Mouse (Mus musculus): ENCODE measurements around the gene Mid1. TPM values are rescaled to one million over a fixed set of nuclear protein-coding genes. Genes with fewer than 3 reads are reported as not detected.
"Not testable (repeated sequence)": the region's sequence is repeated elsewhere in the genome, so short reads cannot be mapped to it uniquely, and the experiment has no call there.

Gene Mid1
- polyA plus RNA-seq, 1 experiment from 2014 or later = 12.8 TPM

DNA sequence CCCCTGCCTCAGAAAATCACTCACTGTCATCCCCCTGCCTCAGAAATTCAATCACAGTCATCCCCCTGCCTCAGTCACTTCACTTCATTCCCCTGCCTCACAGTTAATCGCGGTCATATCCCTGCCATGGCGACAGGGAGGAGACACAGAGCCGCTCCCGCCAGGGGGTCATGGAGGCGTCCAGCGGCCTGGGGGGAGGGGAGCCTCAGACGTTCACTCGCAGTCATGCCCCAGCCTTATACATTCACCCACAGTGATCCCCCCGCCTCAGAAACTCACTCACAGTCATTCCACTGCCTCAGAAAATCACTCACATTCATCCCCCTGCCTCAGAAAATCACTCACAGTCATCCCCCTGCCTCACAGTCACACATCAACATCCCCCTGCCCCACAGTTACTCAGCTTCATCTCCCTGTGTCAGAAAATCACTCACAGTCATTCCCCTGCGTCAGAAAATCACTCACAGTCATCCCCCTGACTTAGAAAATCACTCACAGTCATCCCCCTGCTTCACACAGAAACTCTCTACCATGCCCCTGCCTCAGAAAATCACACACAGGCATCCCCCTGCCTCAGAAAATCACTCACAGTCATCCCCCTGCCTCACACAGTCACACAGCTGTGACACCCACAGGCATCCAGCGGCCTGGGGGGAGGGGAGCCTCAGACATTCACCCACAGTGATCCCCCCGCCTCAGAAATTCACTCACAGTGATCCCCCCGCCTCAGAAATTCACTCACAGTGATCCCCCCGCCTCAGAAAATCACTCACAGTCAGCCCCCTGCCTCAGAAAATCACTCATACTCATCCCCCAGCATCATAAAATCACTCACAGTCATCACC is 307.3 kb downstream of the Mid1 start:
- not testable (repeated sequence) for H3K4me3 ChIP-seq (replicated peaks); H3K9ac ChIP-seq (replicated peaks); H3K27me3 ChIP-seq; H3K4me2 ChIP-seq (replicated peaks); H3K27ac ChIP-seq; ATAC-seq; H3K4me1 ChIP-seq (replicated peaks)
- Histone ChIP-seq H3K36me3 (peaks cover 25% of the 10 kb centered on the region), H3K9me3 (peaks cover 25% of the 10 kb centered on the region)
- WGBS = 25% methylated on average over 7 of the region's 15 CpGs

DNA sequence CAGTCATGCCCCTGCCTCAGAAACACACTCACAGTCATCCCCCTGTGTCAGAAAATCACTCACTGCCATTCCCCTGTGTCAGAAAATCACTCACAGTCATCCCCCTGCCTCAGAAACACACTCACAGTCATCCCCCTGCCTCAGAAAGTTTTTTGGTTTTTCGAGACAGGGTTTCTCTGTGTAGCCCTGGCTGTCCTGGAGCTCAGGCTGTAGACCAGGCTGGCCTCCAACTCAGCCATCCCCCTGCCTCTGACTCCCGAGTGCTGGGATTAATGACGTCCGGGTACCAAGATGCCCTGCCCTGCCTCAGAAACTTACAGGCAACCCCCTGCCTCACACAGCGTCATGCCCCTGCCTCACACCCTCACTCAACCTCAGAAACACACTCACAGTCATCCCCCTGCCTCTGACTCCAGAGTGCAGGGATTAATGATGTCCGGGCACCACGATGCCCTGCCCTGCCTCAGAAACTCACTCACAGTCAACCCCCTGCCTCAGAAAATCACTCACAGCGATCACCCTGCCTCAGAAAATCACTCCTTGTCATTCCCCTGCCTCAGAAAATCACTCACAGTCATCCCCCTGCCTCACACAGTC is 308.1 kb downstream of the Mid1 start:
- WGBS = 16% methylated on average over 4 of the region's 8 CpGs
- H3K9ac ChIP-seq (replicated peaks); H3K4me1 ChIP-seq (replicated peaks); H3K27ac ChIP-seq; ATAC-seq; H3K4me2 ChIP-seq (replicated peaks); H3K4me3 ChIP-seq (replicated peaks); H3K27me3 ChIP-seq: not testable (repeated sequence)
- H3K9me3 ChIP-seq = peaks cover 25% of the 10 kb centered on the region
- peaks cover 21% of the 10 kb centered on the region for H3K36me3 ChIP-seq

DNA sequence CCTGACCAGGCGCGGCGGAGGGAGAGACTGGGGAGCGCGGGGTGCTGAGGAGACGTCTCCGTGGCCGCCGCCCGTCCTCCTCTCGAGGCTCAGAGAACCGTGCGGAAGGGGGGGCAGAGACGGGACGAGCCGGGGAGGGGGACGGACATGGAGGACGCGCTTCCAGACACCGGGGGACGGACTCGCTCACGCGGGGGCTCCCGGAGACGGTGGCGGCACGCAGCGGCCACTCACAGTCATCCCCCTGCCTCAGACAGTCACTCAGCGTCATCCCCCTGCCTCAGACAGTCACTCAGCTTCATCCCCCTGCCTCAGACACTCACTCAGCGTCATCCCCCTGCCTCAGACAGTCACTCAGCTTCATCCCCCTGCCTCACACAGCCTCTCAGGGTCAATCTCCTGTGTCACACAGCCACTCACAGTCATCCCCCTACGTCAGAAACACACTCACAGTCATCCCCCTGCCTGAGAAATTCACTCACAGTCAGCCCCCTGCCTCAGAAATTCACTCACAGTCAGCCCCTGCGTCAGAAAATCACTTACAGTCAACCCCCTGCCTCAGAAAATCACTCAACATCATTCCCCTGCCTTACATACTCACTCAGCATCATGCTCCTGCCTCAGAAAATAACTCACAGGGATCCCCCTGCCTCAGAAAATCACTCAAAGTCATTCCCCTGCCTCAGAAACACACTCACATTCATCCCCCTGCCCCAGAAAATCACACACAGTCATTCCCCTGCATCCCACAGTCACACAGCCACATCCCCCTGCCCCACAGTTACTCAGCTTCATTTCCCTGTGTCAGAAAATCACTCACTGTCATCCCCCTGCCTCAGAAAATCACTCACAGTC is 309.2 kb downstream of the Mid1 start:
- H3K27ac ChIP-seq; H3K4me3 ChIP-seq (replicated peaks); H3K27me3 ChIP-seq; ATAC-seq; H3K9ac ChIP-seq (replicated peaks); H3K4me1 ChIP-seq (replicated peaks); H3K4me2 ChIP-seq (replicated peaks): not testable (repeated sequence)
- 40% methylated on average over 3 of the region's 33 CpGs for WGBS
- Histone ChIP-seq H3K9me3 (peaks cover 15% of the 10 kb centered on the region), H3K36me3 (peaks cover 14% of the 10 kb centered on the region)

DNA sequence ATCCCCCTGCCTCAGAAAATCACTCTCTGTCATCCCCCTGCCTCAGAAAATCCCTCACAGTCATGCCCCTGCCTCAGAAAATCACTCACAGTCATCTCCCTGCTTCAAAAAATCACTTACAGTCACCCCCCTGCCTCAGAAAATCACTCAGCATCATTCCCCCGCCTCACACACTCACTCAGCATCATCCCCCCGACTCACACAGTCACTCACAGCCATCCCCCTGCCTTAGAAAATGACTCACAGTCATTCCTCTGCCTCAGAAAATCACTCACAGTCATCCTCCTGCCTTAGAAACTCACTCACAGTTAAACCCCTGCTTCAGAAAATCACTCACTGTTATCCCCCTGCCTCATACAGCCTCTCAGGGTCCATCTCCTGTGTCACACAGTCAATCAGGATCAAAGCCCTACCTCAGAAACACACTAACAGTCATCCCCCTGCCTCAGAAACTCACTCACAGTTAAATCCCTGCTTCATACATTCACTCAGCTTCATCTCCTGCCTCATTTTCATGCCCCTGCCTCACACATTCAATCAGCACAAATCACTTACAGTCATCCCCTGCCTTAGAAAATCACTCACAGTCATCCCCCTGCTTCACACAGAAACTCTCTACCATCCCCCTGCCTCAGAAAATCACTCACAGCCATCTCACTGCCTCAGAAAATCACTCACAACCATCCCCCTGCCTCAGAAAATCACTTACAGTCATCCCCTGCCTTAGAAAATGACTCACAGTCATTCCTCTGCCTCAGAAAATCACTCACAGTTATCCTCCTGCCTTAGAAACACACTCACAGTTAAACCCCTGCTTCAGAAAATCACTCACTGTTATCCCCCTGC is 310.1 kb downstream of the Mid1 start:
- not testable (repeated sequence) for ATAC-seq; H3K36me3 ChIP-seq; H3K27ac ChIP-seq; H3K4me3 ChIP-seq (replicated peaks); H3K4me2 ChIP-seq (replicated peaks); H3K9me3 ChIP-seq; H3K9ac ChIP-seq (replicated peaks); H3K4me1 ChIP-seq (replicated peaks); H3K27me3 ChIP-seq
- 17% methylated on average over 2 of the region's 2 CpGs for WGBS

DNA sequence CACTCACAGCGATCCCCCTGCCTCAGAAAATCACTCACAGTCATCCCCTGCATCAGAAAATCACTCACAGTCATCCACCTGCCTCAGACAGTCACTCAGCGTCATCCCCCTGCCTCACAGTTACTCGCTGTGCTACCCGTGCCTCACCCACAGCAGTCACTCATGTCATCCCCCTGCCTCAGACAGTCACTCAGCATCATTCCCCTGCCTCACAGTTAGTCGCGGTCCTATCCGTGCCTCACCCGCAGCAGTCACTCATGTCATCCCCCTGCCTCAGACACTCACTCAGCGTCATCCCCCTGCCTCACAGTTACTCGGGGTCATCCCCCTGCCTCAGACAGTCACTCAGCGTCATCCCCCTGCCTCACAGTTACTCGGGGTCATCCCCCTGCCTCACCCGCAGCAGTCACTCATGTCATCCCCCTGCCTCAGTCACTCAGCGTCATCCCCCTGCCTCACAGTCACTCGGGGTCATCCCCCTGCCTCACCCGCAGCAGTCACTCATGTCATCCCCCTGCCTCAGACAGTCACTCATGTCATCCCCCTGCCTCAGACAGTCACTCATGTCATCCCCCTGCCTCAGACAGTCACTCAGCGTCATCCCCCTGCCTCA is 311.0 kb downstream of the Mid1 start:
- not testable (repeated sequence) for H3K27ac ChIP-seq; H3K4me2 ChIP-seq (replicated peaks); H3K36me3 ChIP-seq; H3K9me3 ChIP-seq; H3K4me3 ChIP-seq (replicated peaks); H3K9ac ChIP-seq (replicated peaks); H3K27me3 ChIP-seq; H3K4me1 ChIP-seq (replicated peaks); ATAC-seq
- 17% methylated on average over 2 of the region's 17 CpGs for WGBS

DNA sequence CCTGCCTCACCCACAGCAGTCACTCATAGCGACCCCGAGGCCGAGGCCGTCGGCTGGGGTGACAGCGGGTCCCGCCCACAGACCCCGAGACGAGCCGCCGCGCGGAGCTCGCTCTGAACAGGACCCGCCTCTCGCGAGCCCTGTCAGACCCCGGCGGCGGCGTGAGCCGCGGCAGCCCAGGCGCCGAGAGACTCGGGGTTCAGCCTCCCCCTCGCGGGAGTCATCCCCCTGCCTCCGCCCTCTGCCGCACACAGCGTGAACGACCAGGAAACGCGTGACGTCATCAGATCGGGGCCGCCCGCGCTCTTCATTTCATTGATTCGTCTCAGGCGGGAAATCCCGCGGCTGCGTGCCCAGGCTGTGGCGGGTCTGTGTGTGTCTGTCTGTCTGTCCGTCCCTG is 311.9 kb downstream of the Mid1 start:
- not testable (repeated sequence) for H3K27me3 ChIP-seq; H3K4me3 ChIP-seq (replicated peaks); H3K9ac ChIP-seq (replicated peaks); H3K36me3 ChIP-seq; H3K4me1 ChIP-seq (replicated peaks); H3K4me2 ChIP-seq (replicated peaks); ATAC-seq; H3K9me3 ChIP-seq; H3K27ac ChIP-seq
- no CpG with 5 or more reads among the region's 46 CpGs for WGBS

DNA sequence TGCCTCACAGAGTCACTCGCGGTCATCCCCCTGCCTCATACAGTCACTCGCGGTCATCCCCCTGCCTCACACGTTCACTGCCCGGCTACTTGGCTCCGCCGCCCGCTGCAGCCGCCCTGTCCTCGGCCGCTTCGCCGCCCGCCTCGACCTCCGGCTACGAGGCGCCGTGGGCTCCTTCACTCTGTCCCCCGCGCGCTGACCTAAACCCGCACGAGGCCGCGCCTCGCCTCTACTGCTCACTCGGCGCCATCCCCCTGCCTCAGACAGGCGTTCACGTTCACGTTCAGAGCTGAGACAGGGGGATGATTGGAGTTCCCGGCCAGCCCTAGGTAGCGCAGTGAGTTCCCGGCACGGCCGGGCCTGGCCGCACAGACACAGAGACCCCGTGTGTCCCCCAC is 312.5 kb downstream of the Mid1 start:
- H3K4me3 ChIP-seq (replicated peaks) = peak overlapping the region; percentile 41
- H3K9me3 ChIP-seq; H3K36me3 ChIP-seq; ATAC-seq; H3K27me3 ChIP-seq; H3K4me1 ChIP-seq (replicated peaks): not testable (repeated sequence)
- peak overlapping the region; percentile 60 for H3K4me2 ChIP-seq (replicated peaks)
- H3K9ac ChIP-seq (replicated peaks) = peak overlapping the region; percentile 55; the same call in 1 of the 2 replicates
- WGBS = 12% methylated on average over 20 of the region's 40 CpGs
- H3K27ac ChIP-seq = peak overlapping the region; percentile 88

DNA sequence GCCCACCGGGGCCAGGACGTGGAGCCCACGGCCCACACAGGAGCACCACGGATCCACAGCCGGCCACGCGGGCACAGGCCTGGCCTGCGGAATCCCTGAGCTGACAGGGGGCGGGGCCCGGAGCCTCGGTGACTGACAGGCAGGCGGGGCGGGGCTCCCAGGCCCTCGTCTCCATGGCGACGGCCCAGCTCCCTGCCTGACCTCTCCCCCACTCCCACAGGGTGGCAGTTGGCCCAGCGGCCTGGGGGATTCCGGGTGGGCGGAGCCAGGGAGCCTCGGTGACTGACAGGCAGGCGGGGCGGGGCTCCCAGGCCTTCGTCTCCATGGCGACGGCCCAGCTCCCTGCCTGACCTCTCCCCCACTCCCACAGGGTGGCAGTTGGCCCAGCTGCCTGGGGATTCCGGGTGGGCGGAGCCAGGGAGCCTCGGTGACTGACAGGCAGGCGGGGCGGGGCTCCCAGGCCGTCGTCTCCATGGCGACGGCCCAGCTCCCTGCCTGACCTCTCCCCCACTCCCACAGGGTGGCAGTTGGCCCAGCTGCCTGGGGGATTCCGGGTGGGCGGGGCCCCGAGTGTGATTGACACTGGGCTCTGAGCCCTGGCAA is 313.0 kb downstream of the Mid1 start:
- ATAC-seq = peak; percentile 93
- Histone ChIP-seq H3K9ac (replicated peaks) (peak overlapping the region; percentile 55; the same call in 1 of the 2 replicates), H3K27ac (peak overlapping the region; percentile 88), H3K4me3 (replicated peaks) (peak overlapping the region; percentile 41), H3K4me2 (replicated peaks) (peak overlapping the region; percentile 60)
- H3K4me1 ChIP-seq (replicated peaks); H3K27me3 ChIP-seq; H3K36me3 ChIP-seq; H3K9me3 ChIP-seq: not testable (repeated sequence)
- WGBS = 0% methylated on average over 9 of the region's 37 CpGs

DNA sequence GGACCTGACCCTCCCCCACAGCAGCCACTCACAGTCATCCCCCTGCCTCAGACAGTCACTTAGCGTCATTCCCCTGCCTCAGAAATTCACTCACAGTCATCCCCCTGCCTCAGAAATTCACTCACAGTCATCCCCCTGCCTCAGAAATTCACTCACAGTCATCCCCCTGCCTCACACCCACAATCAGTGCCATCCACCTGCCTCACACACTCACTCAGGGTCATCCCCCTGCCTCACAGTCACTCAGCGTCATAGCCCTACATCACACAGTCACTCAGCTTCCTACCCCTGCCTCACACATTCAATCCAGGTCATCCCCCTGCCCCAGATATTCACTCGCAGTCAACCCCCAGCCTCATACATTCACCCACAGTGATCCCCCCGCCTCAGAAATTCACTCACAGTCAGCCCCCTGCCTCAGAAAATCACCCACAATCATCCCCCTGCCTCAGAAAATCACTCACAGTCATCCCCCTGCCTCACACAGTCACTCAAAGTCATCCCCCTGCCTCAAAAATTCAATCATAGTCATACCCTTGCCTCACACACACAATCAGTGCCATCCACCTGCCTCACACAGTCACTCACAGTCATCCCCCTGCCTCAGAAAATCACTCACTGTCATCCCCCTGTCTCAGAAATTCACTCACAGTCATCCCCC is 313.7 kb downstream of the Mid1 start:
- H3K4me1 ChIP-seq (replicated peaks); H3K4me3 ChIP-seq (replicated peaks); H3K36me3 ChIP-seq; H3K4me2 ChIP-seq (replicated peaks); H3K27ac ChIP-seq; H3K9me3 ChIP-seq; ATAC-seq; H3K9ac ChIP-seq (replicated peaks); H3K27me3 ChIP-seq: not testable (repeated sequence)
- WGBS = 7% methylated on average over 2 of the region's 4 CpGs

DNA sequence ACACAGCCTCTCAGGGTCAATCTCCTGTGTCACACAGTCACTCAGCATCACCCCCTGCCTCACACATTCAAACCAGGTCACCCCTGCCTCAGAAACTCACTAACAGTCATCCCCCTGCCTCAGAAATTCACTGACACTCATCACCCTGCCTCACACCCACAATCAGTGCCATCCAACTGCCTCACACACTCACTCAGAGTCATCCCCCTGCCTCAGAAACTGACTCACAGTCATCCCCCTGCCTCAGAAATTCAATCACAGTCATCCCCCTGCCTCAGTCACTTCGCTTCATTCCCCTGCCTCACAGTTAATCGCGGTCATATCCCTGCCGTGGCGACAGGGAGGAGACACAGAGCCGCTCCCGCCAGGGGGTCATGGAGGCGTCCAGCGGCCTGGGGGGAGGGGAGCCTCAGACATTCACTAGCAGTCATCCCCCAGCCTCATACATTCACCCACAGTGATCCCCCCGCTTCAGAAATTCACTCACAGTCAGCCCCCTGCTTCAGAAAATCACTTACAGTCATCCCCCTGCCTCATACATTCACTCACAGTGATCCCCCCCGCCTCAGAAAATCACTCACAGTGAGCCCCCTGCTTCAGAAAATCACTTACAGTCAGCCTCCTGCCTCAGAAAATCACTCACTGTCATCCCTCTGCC is 314.4 kb downstream of the Mid1 start:
- H3K4me2 ChIP-seq (replicated peaks) = not testable (repeated sequence)
- 28% methylated on average over 6 of the region's 11 CpGs for WGBS
- ATAC-seq = 0 out of 2 replicates have a peak, but pooled peaks have one; percentile 21

More for the DNA sequence above, 314.4 kb downstream of the Mid1 start:
- H3K9ac ChIP-seq (replicated peaks); H3K27me3 ChIP-seq; H3K4me3 ChIP-seq (replicated peaks); H3K4me1 ChIP-seq (replicated peaks); H3K36me3 ChIP-seq; H3K27ac ChIP-seq: not testable (repeated sequence)
- peaks cover 15% of the 10 kb centered on the region; the same call in 1 of the 2 replicates for H3K9me3 ChIP-seq
